Mouse (Mus musculus) limb, embryonic 15.5 days (tissue): Measurements from ENCODE around the gene Gm11007. TPM values are rescaled to one million over a fixed set of nuclear protein-coding genes. Genes with fewer than 3 reads are reported as not detected.
"Not testable (repeated sequence)": the region's sequence is repeated elsewhere in the genome, so short reads cannot be mapped to it uniquely, and the experiment has no call there.

ENCODE experiments used
- ATAC-seq: fragments of 200-750 bp; cut with Nextera tagmentation; 2 replicates; pipeline ENCODE4 v1.8.0; 2017; ENCODE audit warnings: low read depth, moderate TSS enrichment; ENCODE audit not compliant: insufficient number of reproducible peaks, low FRiP score, low TSS enrichment
- H3K27ac ChIP-seq: fragments of 300-500 bp; sonication (generic); 2 replicates; pipeline ENCODE4 v1.5.1; 2015; ENCODE audit warnings: moderate library complexity, mild to moderate bottlenecking, inconsistent platforms
- H3K27me3 ChIP-seq: fragments of 300-500 bp; sonication (generic); 2 replicates; pipeline ENCODE4 v1.6.1; 2015; ENCODE audit warnings: inconsistent platforms
- H3K36me3 ChIP-seq: fragments of 300-500 bp; sonication (generic); 2 replicates; pipeline ENCODE4 v1.6.1; 2015; ENCODE audit warnings: inconsistent platforms
- H3K4me1 ChIP-seq: fragments of 300-500 bp; sonication (generic); 2 replicates; pipeline ENCODE4 v1.6.1; 2015; ENCODE audit warnings: inconsistent platforms
- H3K4me2 ChIP-seq: fragments of 300-500 bp; sonication (generic); 2 replicates; pipeline ENCODE4 v1.6.1; 2015; ENCODE audit warnings: mild to moderate bottlenecking, inconsistent platforms
- H3K4me3 ChIP-seq: fragments of 300-500 bp; sonication (generic); 2 replicates; pipeline ENCODE4 v1.5.1; 2015; ENCODE audit warnings: mild to moderate bottlenecking, inconsistent platforms
- H3K9ac ChIP-seq: fragments of 300-500 bp; sonication (generic); 2 replicates; pipeline ENCODE4 v1.6.1; 2015; ENCODE audit warnings: inconsistent platforms
- H3K9me3 ChIP-seq: fragments of 300-500 bp; sonication (generic); 2 replicates; pipeline ENCODE4 v1.6.1; 2016; ENCODE audit warnings: inconsistent platforms
- WGBS: fragments of 180-500 bp; shearing (Covaris S2); methylation state at CpG from one replicate; pipeline ENCODE4 v1.1.7; 2015; 5-methylcytosine and 5-hydroxymethylcytosine counted together
- polyA plus RNA-seq: library from polyadenylated mRNA; unstranded; fragments of >200 nt; fragmentation: Nextera tagmentation; extraction: Ambion mirVana; gene quantifications from 2 replicates; pipeline ENCODE4 v1.2.1, GENCODE M21; 2015

Gene Gm11007
- not detected in 2 replicates for polyA plus RNA-seq

DNA sequence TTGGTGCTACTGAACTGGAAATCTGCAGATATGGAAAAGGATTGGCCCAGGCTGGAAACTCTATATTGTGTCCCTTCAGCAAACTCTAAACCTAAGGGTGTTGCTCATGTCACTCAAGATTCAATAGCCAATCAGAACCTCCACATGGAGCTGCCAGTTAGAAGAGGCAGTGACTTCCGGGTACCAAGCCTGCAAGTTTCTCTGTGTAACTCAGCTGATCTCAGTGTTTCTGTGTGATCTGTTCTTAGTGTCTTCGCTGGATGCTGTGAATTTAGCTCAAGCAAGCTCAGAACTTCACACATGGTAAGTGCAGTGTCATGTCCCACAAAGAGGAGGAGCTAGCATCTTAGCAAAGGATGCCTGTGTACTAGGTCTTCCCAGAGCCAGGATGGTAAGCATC, at the start of gene Gm11007:
Gm11007 (plus strand) TSS at position 301 of the 400 bp plus-strand sequence.
- H3K27ac ChIP-seq, H3K9ac ChIP-seq, H3K27me3 ChIP-seq, H3K36me3 ChIP-seq, ATAC-seq, H3K4me1 ChIP-seq, H3K9me3 ChIP-seq, H3K4me3 ChIP-seq, H3K4me2 ChIP-seq: not testable (repeated sequence)
- WGBS = no CpG with 5 or more reads among the region's 2 CpGs

Other genes starting within 250 kb of the Gm11007 start
- 9.8 and 14.8 TPM in 2 replicates for gene Gm4724, start 208.2 kb upstream of the Gm11007 start, polyA plus RNA-seq
- gene Zfp965, start 174.0 kb upstream of the Gm11007 start, polyA plus RNA-seq = 5.6 and 7.1 TPM in 2 replicates
- gene Zfp969, start 59.7 kb downstream of the Gm11007 start, polyA plus RNA-seq = 17.9 and 24.7 TPM in 2 replicates
- not detected in 2 replicates for gene Gm2007, start 97.6 kb downstream of the Gm11007 start, polyA plus RNA-seq
- 3.8 and 5.4 TPM in 2 replicates for gene Gm14288, start 157.1 kb downstream of the Gm11007 start, polyA plus RNA-seq
- gene Gm6710, start 225.2 kb downstream of the Gm11007 start, polyA plus RNA-seq = 16.2 and 16.3 TPM in 2 replicates